Mouse (Mus musculus) embryonic fibroblast, embryonic 13.5 days (primary cell): ENCODE measurements around the gene Tnpo3. TPM values are rescaled to one million over a fixed set of nuclear protein-coding genes. Genes with fewer than 3 reads are reported as not detected.

Source experiments
- H3K27ac ChIP-seq: 2 replicates; pipeline ENCODE4 v1.5.1; 2012; ENCODE audit warnings: low read length, control low read depth, inconsistent platforms; ENCODE audit not compliant: insufficient read depth
- H3K4me1 ChIP-seq: 2 replicates; pipeline ENCODE4 v1.6.1; 2011; ENCODE audit warnings: low read length; ENCODE audit not compliant: control insufficient read depth, insufficient read depth
- H3K4me3 ChIP-seq: 2 replicates; pipeline ENCODE4 v1.5.1; 2011; ENCODE audit warnings: mild to moderate bottlenecking, control low read depth, low read length; ENCODE audit not compliant: insufficient read depth
- CTCF ChIP-seq: IDR thresholded peaks from 2 replicates; pipeline ENCODE4 v1.5.1; 2011; ENCODE audit warnings: mild to moderate bottlenecking, control low read depth, low read length, moderate library complexity, borderline replicate concordance; ENCODE audit not compliant: insufficient read depth
- POLR2A ChIP-seq: IDR thresholded peaks from 2 replicates; pipeline ENCODE4 v1.6.1; 2011; ENCODE audit warnings: low read depth, mild to moderate bottlenecking, control low read depth, low read length, moderate library complexity
- polyA plus RNA-seq: library from polyadenylated mRNA; stranded (reverse); fragments of >200 nt; gene quantifications from 2 replicates; pipeline ENCODE4 v1.2.4, GENCODE M21; 2011; ENCODE audit warnings: low read depth; ENCODE audit not compliant: missing spikeins, insufficient read length

The Tnpo3 gene
- polyA plus RNA-seq, 1 experiment = 76.1 TPM

DNA sequence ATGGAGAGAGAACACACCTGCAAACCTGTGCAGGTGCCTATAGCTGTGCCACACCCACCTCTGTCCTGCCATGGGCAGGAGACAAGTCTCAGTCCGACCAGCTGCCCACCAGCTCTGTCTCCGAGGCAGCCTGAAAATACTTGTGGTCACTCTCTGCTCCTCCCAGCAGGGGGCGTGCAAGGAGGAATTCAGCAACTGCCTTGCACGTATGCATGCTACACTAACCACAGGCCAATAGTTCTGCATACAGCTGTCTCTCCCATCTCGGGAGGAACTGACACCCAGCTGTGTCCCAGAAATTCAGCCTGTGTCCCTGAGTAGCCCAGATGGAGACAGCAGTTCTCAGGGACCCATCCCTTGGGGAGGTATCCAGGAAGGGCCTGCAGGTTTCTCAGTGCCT, 92.5 kb downstream of the Tnpo3 start:
- no peak overlapping the region for H3K4me3 ChIP-seq
- H3K27ac ChIP-seq = no peak overlapping the region
- peak; percentile 88; the same call in 1 of the 2 replicates for TF ChIP-seq CTCF
- TF ChIP-seq POLR2A = no peak
- no peaks in the 10 kb centered on the region for H3K4me1 ChIP-seq

DNA sequence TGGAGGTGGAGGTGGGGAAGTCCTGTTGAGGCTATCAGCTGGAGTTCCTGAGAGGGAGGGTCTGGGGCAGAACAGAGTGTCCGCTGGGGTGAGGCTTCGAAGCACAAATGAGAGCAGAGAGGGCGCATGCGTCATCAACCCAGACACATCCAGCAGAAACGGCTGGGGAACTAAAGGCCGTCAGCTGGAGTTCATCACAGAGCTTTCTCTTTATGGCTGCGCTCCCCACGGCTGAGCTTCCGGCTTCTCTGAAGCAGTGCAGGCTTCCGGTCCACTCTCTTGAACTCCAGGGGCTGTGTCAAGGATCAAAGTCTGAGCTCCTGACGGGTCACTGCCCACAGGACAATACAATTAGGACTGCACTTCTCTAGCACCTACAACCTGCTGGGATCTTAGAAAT, 96.4 kb downstream of the Tnpo3 start:
- H3K4me3 ChIP-seq = no peak overlapping the region
- TF ChIP-seq CTCF (no peak), POLR2A (no peak)
- no peak overlapping the region for H3K27ac ChIP-seq
- H3K4me1 ChIP-seq = no peaks in the 10 kb centered on the region

DNA sequence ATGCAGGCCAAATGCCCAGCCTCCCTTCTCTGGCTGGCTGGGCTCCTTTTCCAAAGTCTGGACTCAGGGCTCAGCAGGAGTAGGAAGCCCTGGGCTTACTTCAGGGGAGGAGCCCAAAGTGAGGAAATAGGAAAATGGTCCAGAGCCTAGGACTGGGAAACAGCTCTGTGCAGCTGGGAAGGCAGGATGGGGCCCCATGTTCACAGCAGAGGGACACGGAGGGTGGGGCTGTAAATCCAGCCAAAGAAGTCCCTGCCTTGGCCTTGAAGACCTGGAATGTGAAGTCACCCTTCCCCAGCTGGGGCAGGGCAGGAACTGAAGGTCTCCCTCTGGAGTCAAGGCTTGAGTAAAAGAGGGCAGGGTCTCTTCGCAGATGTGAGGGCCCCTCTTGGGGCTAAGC, 100.6 kb downstream of the Tnpo3 start:
- Histone ChIP-seq H3K27ac (no peak overlapping the region), H3K4me3 (no peak overlapping the region), H3K4me1 (no peaks in the 10 kb centered on the region)
- TF ChIP-seq POLR2A = no peak
- no peak for TF ChIP-seq CTCF

DNA sequence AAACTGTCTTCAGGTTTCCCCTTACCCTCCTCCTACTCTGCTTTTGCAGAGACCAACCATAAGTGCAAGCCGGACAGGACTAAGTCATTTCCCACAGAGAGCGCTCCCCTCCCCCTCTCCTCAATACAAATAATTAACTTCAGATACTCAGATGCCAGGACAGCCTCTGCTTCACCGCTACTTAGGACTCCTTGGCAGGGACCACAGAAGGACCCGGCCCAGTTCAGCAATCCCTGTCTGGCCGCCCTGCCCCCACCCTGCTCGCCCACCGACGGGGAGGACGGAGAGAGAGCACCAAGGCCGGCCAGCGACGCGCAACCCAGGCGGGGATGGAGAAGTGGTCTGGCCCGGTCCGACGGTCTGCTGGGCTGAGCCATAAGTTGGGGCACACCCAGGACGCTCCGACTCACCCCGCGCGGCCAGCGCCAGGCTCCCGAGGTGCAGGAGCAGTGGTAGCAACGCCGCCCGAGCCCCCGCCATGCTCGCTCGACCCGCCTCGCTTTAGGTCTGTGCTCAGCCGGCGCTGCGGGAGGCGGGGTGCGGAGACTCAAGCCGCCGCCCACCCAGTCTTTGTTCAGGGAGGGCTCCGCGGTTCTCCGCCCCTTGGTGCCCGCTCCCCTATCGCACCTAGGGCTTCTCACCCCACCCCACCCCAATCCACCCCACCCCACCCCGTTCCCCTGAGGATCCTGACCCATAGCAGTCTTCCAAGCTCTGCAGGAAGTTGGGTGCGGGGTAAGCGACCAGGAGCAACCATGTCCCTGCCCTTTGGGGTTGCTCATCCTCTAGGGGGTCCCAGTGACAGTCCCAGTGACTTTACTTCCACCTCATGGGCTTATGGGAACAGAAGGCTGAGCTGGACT, 102.0 kb downstream of the Tnpo3 start, which contains the start of gene Kcp:
Gene Kcp (minus strand): TSS at position 506 of the 863 bp plus-strand sequence.
- Histone ChIP-seq H3K4me3 (peak within 1 kb of the TSS; percentile 31), H3K27ac (no peak within 1 kb of the TSS), H3K4me1 (no peaks in the 10 kb centered on the region)
- TF ChIP-seq CTCF = no peak
- no peak for TF ChIP-seq POLR2A

DNA sequence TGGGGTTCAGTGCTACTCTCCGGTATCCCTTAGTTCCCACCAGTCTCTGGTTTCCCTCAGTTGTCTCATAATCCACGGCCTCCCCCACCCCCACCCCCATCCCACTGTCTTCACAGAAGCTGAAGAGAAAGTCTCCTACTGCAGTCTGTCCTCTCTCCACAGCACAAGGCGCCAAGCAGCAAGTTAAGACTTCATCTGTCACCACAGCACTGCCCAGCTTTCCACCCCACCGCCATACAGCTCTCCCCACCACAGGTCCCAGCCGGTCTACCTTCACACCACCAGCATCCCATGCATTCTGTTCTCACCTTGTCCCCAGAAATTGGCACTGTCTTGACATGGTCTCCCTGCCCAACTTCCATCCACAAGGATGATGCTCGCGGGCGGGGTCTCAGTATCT, 102.9 kb downstream of the Tnpo3 start:
- no peak overlapping the region for H3K27ac ChIP-seq
- TF ChIP-seq CTCF = no peak
- no peak for TF ChIP-seq POLR2A
- H3K4me1 ChIP-seq = no peaks in the 10 kb centered on the region
- no peak overlapping the region for H3K4me3 ChIP-seq

DNA sequence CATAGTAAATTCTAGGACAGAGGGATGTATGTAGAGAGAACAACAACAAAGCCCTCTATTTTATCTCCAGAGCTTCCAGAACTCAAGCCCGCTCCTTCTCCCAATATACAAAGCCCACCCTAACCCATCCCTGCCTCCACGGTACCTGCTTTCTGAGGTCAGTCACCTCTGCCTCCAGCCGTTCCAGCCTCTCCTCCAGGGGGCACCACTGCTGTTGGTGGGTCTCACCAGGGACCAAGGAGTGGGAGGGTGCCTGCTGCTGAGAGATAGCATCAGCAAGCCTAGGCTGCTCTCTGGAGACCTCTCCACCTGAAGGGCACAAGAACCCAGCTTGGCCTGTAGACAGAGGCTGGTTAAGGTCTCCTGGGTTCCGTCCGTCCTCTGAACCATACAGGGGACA, 104.2 kb downstream of the Tnpo3 start:
- H3K27ac ChIP-seq = no peak overlapping the region
- H3K4me3 ChIP-seq = no peak overlapping the region
- TF ChIP-seq POLR2A = no peak
- TF ChIP-seq CTCF = no peak
- H3K4me1 ChIP-seq = no peaks in the 10 kb centered on the region

DNA sequence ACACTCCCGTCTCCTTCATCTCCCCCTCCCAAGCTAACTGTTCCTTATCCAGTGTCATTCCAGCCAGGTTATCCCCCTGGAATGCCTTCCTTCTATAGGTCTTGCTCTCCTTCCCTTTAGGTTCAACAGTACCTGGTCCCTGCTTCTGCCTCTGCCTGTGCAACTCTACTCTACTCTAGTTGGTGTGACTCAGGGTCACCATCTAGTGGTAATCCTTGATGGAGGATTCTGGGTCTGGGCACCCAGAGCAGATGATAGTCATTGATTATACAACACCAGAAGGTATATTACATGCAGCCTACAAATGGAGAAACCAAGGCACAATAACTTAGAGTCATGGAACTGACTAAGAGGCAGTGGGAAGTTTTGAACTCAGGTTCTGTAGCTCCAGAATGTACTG, 108.1 kb downstream of the Tnpo3 start:
- no peak overlapping the region for H3K4me3 ChIP-seq
- H3K4me1 ChIP-seq = no peaks in the 10 kb centered on the region
- TF ChIP-seq CTCF (no peak), POLR2A (no peak)
- no peak overlapping the region for H3K27ac ChIP-seq

DNA sequence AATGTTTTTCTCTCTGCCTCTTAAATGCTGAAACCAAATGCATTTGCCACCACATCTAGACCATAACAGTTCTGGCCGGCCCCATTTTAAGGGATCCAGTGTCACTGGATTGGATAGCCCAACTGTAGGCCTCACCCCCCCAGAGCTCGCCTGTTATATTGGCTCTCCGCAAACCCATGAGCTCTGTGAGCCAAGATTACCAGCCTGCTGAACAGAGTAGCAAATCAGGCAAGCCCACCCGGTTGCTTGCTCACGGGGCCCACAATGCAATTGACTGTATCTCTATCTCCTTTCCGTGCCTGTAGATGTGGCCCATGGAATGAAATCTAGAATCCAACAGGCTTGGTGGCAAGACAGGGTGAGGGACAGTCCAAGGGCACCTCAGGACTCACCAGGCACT, 108.9 kb downstream of the Tnpo3 start:
- Histone ChIP-seq H3K4me3 (no peak overlapping the region), H3K27ac (no peak overlapping the region), H3K4me1 (no peaks in the 10 kb centered on the region)
- TF ChIP-seq CTCF (no peak), POLR2A (no peak)

DNA sequence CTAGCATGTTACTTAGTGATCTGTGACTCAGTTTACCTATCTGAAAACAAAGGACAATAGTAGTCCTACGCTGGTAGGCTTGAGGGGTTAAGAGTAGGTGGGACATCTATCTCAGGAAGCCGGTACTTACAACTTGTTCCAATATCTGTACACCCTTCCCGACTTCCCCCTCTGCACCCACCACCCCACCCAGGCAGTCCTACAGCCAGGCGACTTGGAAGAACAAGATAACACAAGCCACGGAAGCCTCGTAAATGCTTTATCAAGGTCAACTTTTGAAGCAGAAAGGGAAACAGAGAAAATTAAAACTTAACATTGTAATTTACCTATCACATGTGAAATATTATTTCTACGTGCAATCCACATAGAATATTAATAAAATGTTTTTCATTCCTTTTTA, 109.5 kb downstream of the Tnpo3 start:
- Histone ChIP-seq H3K4me1 (no peaks in the 10 kb centered on the region), H3K27ac (no peak overlapping the region), H3K4me3 (no peak overlapping the region)
- TF ChIP-seq CTCF (no peak), POLR2A (no peak)

DNA sequence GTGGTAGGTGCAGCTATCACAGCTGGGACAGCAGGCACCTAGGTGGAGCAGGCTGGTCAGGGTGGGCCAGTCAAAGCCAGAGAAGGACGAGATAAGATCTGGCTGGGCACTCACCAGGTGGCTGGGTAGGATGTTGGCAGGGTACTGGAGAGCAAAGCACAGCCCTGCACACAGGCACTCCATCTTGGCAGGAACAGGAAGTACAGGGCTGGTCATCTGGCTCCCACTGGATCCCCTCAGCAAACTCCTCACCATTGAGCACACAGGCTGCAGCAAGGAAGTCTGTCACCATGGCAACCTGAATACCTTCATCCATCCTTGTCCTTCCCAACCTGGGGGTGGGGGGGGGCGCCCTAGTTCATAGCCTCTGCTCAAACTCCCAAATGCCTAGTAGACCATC, 111.9 kb downstream of the Tnpo3 start:
- Histone ChIP-seq H3K27ac (no peak overlapping the region), H3K4me3 (no peak overlapping the region), H3K4me1 (no peaks in the 10 kb centered on the region)
- no peak for TF ChIP-seq POLR2A
- no peak for TF ChIP-seq CTCF

DNA sequence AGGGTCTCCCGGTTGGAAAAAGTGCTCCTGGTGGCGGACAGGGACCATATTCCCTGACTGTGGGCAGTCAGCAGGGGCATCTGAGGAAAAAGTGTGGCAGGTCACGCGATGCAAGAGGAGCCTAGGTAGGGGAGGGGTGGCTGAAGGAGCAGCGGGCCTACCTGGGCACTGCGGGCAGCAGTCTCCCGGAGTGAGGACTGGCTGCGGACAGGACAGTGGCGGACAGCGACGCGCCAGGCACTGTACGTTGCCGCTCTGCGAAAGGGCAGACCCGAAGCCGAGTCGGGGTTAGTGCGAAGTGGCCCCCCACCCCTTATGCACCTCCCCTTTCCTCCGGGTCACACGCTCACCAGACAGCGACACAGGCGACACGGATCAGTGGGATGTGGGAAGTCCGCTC, 113.4 kb downstream of the Tnpo3 start:
- Histone ChIP-seq H3K4me1 (no peaks in the 10 kb centered on the region), H3K4me3 (no peak overlapping the region), H3K27ac (no peak overlapping the region)
- no peak for TF ChIP-seq CTCF
- no peak for TF ChIP-seq POLR2A

DNA sequence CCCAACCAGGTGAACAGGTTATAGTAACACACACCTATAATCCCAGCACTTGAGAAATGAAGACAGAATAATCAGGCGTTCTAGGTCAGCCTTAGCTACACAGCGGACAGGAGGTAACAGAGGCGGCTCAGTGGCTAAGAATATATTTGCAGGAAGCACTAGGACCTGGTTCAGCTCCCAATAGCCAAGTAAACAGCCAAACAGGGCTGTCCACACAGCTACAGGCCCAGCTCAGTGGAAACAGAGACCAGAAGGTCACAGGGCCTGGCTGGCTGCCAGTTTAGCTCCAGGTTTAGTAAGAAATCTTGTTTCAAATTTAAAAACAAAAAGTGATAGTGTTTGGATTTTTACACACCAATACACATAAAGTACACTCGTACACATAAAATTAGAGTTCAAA, 115.6 kb downstream of the Tnpo3 start:
- TF ChIP-seq CTCF = no peak
- TF ChIP-seq POLR2A = no peak
- no peak overlapping the region for H3K27ac ChIP-seq
- H3K4me3 ChIP-seq = no peak overlapping the region
- no peaks in the 10 kb centered on the region for H3K4me1 ChIP-seq

Other genes with a start within 250 kb of the Tnpo3 start
- 0.40 and 0.78 TPM in 2 replicates for gene Opn1sw, start 221.4 kb downstream of the Tnpo3 start, polyA plus RNA-seq
- gene Ccdc136, start 213.6 kb downstream of the Tnpo3 start, polyA plus RNA-seq = 25.1 and 26.7 TPM in 2 replicates
- 107 and 151 TPM in 2 replicates for gene Flnc, start 176.6 kb downstream of the Tnpo3 start, polyA plus RNA-seq
- 131 and 136 TPM in 2 replicates for gene Atp6v1f, start 142.2 kb downstream of the Tnpo3 start, polyA plus RNA-seq
- not detected in 2 replicates for gene Atp6v1fnb, start 138.4 kb downstream of the Tnpo3 start, polyA plus RNA-seq
- gene Kcp, start 101.9 kb downstream of the Tnpo3 start, polyA plus RNA-seq = 5.1 and 7.1 TPM in 2 replicates
- gene Irf5, start 83.3 kb downstream of the Tnpo3 start, polyA plus RNA-seq = 4.2 and 4.7 TPM in 2 replicates
- gene Tspan33, start 84.3 kb upstream of the Tnpo3 start, polyA plus RNA-seq = 0.40 and 1.1 TPM in 2 replicates
- gene Smo, start 125.6 kb upstream of the Tnpo3 start, polyA plus RNA-seq = 53.4 and 66.1 TPM in 2 replicates
- 19.8 and 24.0 TPM in 2 replicates for gene Ahcyl2, start 158.1 kb upstream of the Tnpo3 start, polyA plus RNA-seq